27 mouse cellular contexts compared by ENCODE assay signal in genomic region chr5:99414293-99414692, GRCm38 (mm10).
A peak's percentile ranks its signal among the peaks of the same experiment; 100 is the strongest.
DNase-seq lines count a peak whose midpoint lies in the region; ATAC-seq and TF ChIP-seq lines count a peak whose summit lies in the region.
"Had no signal": no experiment of that assay in that cellular context is flagged by ENCODE, and none has a peak within 500 bp of the region (broad histone marks: within the 10 kb centered on the region; RNA-seq: fewer than 3 reads in every experiment).

No protein-coding gene starts in this region.

- TF ChIP-seq CTCF in CH12.LX (conservative IDR thresholded peaks at IDR 0.05 in 1 of 2, IDR thresholded peaks at IDR 0.05 in 1 of 2; ENCODE audit: low read depth in 2 of 2, low read length in 2 of 2), result no peak
- TF ChIP-seq CTCF in midbrain, postnatal 0 days (IDR thresholded peaks at IDR 0.05), result no peak

- TF ChIP-seq RAD21 in CH12.LX (IDR thresholded peaks at IDR 0.05; ENCODE audit: low read depth, low read length), result no peak

- H3K9ac ChIP-seq in CH12.LX (ENCODE audit: insufficient read depth, low read depth), result no peak overlapping the region
- H3K9ac ChIP-seq in hindbrain, embryonic 12.5 days, result no peak overlapping the region
- H3K9ac ChIP-seq in midbrain, postnatal 0 days (replicated peaks; ENCODE audit: low read length, poor library complexity, severe bottlenecking), result no peak overlapping the region
- H3K9ac ChIP-seq: embryonic facial prominence, embryonic 15.5 days; hindbrain, embryonic 13.5 days; kidney, embryonic 15.5 days had no signal

- DNase-seq in B cell, adult 2 months, result peak; percentile 74 to 82
- DNase-seq in CH12.LX (ENCODE audit: extremely low read depth), result peak; percentile 82
- DNase-seq in spleen, adult 18-20 months, result peak; percentile 31 to 41
- DNase-seq in frontal cortex, postnatal 36 days (ENCODE audit: low spot score in 2 of 2), result no peak
- DNase-seq in midbrain, postnatal 0 days (ENCODE audit: low spot score), result no peak
- DNase-seq: cerebellum, adult 11 months; cerebellum, postnatal 14 days; embryo, embryonic 11 days; gastrocnemius, postnatal 36 days; heart, postnatal 10 days; kidney, postnatal 4 days; layer of hippocampus, adult 9-11 months; lung, adult 18-20 months; midbrain, embryonic 14.5 days; retina, postnatal 1 day; right cerebral cortex, postnatal 4 days had no signal

- H3K4me3 ChIP-seq in CH12.LX (replicated peaks in 1 of 3; ENCODE audit: low read depth in 2 of 3, low read length in 2 of 3, poor library complexity in 1 of 3), result no peak overlapping the region
- H3K4me3 ChIP-seq in hindbrain, embryonic 12.5 days, result no peak overlapping the region
- no peak overlapping the region for H3K4me3 ChIP-seq in midbrain, postnatal 0 days (ENCODE audit: low read depth, low read length)
- H3K4me3 ChIP-seq: embryonic facial prominence, embryonic 15.5 days; hindbrain, embryonic 13.5 days; kidney, embryonic 15.5 days; left cerebral cortex, adult 2 months had no signal

- H3K27ac ChIP-seq in CH12.LX (ENCODE audit: insufficient read depth, low read depth), result no peak overlapping the region
- no peak overlapping the region for H3K27ac ChIP-seq in hindbrain, embryonic 12.5 days
- no peak overlapping the region for H3K27ac ChIP-seq in midbrain, postnatal 0 days (ENCODE audit: low read depth, low read length)
- H3K27ac ChIP-seq: embryonic facial prominence, embryonic 15.5 days; hindbrain, embryonic 13.5 days; kidney, embryonic 15.5 days; left cerebral cortex, adult 2 months had no signal

- in situ Hi-C loops in CH12.LX (cut with MboI; ENCODE audit: low pct_ligation_motif_present, low pct_unique_long_range_greater_than_20kb, low sequenced_read_pairs), result no loop called here

- peak; percentile 12 to 14; a peak in 1 of 4 replicates for ATAC-seq in hematopoietic stem cell, adult 5-6 weeks (replicated peaks in 1 of 2; ENCODE audit: insufficient read depth in 1 of 2, low FRiP score in 2 of 2, low TSS enrichment in 1 of 2, low read depth in 1 of 2, poor library complexity in 2 of 2, severe bottlenecking in 2 of 2)
- ATAC-seq in hindbrain, embryonic 12.5 days (ENCODE audit: low FRiP score), result no peak
- ATAC-seq in midbrain, postnatal 0 days (ENCODE audit: low FRiP score), result no peak
- ATAC-seq: forebrain, embryonic 16.5 days; inflammation-experienced regulatory T-cells, adult 6 months had no signal

- H3K79me2 ChIP-seq in CH12.LX (replicated peaks; ENCODE audit: control insufficient read depth, extremely low read depth, insufficient read depth, poor library complexity, severe bottlenecking), result no peaks in the 10 kb centered on the region

- H3K4me2 ChIP-seq in CH12.LX (ENCODE audit: insufficient read depth, low read depth, poor library complexity, severe bottlenecking), result peak overlapping the region; percentile 36; the same call in 1 of the 2 replicates
- H3K4me2 ChIP-seq in hindbrain, embryonic 12.5 days (replicated peaks), result no peak overlapping the region
- H3K4me2 ChIP-seq in midbrain, postnatal 0 days (ENCODE audit: low read depth, low read length, poor library complexity, severe bottlenecking), result no peak overlapping the region
- H3K4me2 ChIP-seq: embryonic facial prominence, embryonic 15.5 days; heart, embryonic 11.5 days; hindbrain, embryonic 13.5 days; kidney, embryonic 15.5 days; liver, embryonic 11.5 days had no signal

- no peak for TF ChIP-seq POLR2A in CH12.LX (IDR thresholded peaks at IDR 0.05; ENCODE audit: low read depth, low read length)

- peaks cover 0 to 38% of the 10 kb centered on the region in 2 experiments; a peak in 2 of 4 replicates for H3K4me1 ChIP-seq in CH12.LX (ENCODE audit: control insufficient read depth in 1 of 2, insufficient read depth in 2 of 2)
- H3K4me1 ChIP-seq in hindbrain, embryonic 12.5 days, result no peaks in the 10 kb centered on the region
- no peaks in the 10 kb centered on the region for H3K4me1 ChIP-seq in midbrain, postnatal 0 days (ENCODE audit: insufficient read depth, low read length)
- H3K4me1 ChIP-seq: hindbrain, embryonic 13.5 days; kidney, embryonic 15.5 days had no signal

- peaks cover 2% of the 10 kb centered on the region for H3K27me3 ChIP-seq in CH12.LX (replicated peaks)
- H3K27me3 ChIP-seq in hindbrain, embryonic 12.5 days, result peaks cover 4% of the 10 kb centered on the region; the same call in 1 of the 2 replicates
- H3K27me3 ChIP-seq in midbrain, postnatal 0 days (ENCODE audit: insufficient read depth, low read length), result no peaks in the 10 kb centered on the region
- H3K27me3 ChIP-seq: embryonic facial prominence, embryonic 15.5 days; kidney, embryonic 15.5 days had no signal

- 91% methylated on average over 6 of the region's 6 CpGs for WGBS in hindbrain, embryonic 12.5 days
- 87% methylated on average over 6 of the region's 6 CpGs for WGBS in midbrain, postnatal 0 days

- H3K36me3 ChIP-seq in CH12.LX (replicated peaks in 1 of 2; ENCODE audit: control insufficient read depth in 1 of 2, insufficient read depth in 1 of 2, low read length in 1 of 2), result no peaks in the 10 kb centered on the region
- H3K36me3 ChIP-seq in hindbrain, embryonic 12.5 days, result no peaks in the 10 kb centered on the region
- H3K36me3 ChIP-seq in midbrain, postnatal 0 days (ENCODE audit: insufficient read depth, low read length), result no peaks in the 10 kb centered on the region
- H3K36me3 ChIP-seq: embryonic facial prominence, embryonic 15.5 days; G1E; hindbrain, embryonic 13.5 days; kidney, embryonic 15.5 days had no signal

- H3K9me3 ChIP-seq in CH12.LX (replicated peaks; ENCODE audit: low read length), result no peaks in the 10 kb centered on the region
- H3K9me3 ChIP-seq in hindbrain, embryonic 12.5 days (replicated peaks), result no peaks in the 10 kb centered on the region
- no peaks in the 10 kb centered on the region for H3K9me3 ChIP-seq in midbrain, postnatal 0 days (ENCODE audit: low read length)
- H3K9me3 ChIP-seq: embryonic facial prominence, embryonic 15.5 days; hindbrain, embryonic 13.5 days; kidney, embryonic 15.5 days had no signal

- dilution Hi-C loops in CH12.LX (cut with MboI; ENCODE audit: extremely low pct_ligation_motif_present, extremely low pct_unique_long_range_greater_than_20kb, low sequenced_read_pairs), result no loop called here

- TF ChIP-seq EP300 in CH12.LX (IDR thresholded peaks at IDR 0.05; ENCODE audit: low read length), result peak; percentile 77

TF ChIP-seq in CH12.LX, 34 proteins besides CTCF, POLR2A, EP300 and RAD21:
- no peak for TF ChIP-seq USF1 (IDR thresholded peaks at IDR 0.05; ENCODE audit: low read depth, low read length)
- no peak for TF ChIP-seq ZMIZ1 (IDR thresholded peaks at IDR 0.05; ENCODE audit: low read depth, low read length)
- TF ChIP-seq USF2 (conservative IDR thresholded peaks at IDR 0.05; ENCODE audit: low read depth, low read length), result no peak
- no peak for TF ChIP-seq UBTF (IDR thresholded peaks at IDR 0.05; ENCODE audit: low read depth, low read length)
- no peak for TF ChIP-seq MEF2A (IDR thresholded peaks at IDR 0.05; ENCODE audit: borderline replicate concordance, low read depth, low read length)
- TF ChIP-seq ETS1 (conservative IDR thresholded peaks at IDR 0.05; ENCODE audit: low read depth, low read length), result 0 out of 2 replicates have a peak, but pooled peaks have one; percentile 12
- 0 out of 2 replicates have a peak, but pooled peaks have one; percentile 44 for TF ChIP-seq IRF4 (IDR thresholded peaks at IDR 0.05; ENCODE audit: low read depth, low read length)
- no peak for TF ChIP-seq MXI1 (IDR thresholded peaks at IDR 0.05; ENCODE audit: low read depth, low read length)
- no peak for TF ChIP-seq GABPA (IDR thresholded peaks at IDR 0.05; ENCODE audit: insufficient replicate concordance, low read depth, low read length)
- no peak for TF ChIP-seq HCFC1 (IDR thresholded peaks at IDR 0.05; ENCODE audit: low read depth, low read length)
- TF ChIP-seq RCOR1 (conservative IDR thresholded peaks at IDR 0.05; ENCODE audit: low read depth, low read length), result no peak
- TF ChIP-seq CHD2 (IDR thresholded peaks at IDR 0.05; ENCODE audit: low read length), result no peak
- TF ChIP-seq ELF1 (IDR thresholded peaks at IDR 0.05; ENCODE audit: low read depth, low read length), result no peak
- TF ChIP-seq CHD1 (IDR thresholded peaks at IDR 0.05; ENCODE audit: low read depth, low read length), result no peak
- TF ChIP-seq ZC3H11A (IDR thresholded peaks at IDR 0.05; ENCODE audit: low read depth, low read length), result no peak
- no peak for TF ChIP-seq ZNF384 (IDR thresholded peaks at IDR 0.05; ENCODE audit: low read depth, low read length)
- no peak for TF ChIP-seq PAX5 (IDR thresholded peaks at IDR 0.05; ENCODE audit: low read length)

Comparison
In these comparisons a context has a peak if more than half of its experiments do, and no peak if none do; other contexts are left out.
1. DNase-seq: peak in B cell, adult 2 months (2 of 2), CH12.LX (single experiment) and spleen, adult 18-20 months (2 of 2); none in frontal cortex, postnatal 36 days (0 of 2) and midbrain, postnatal 0 days (single experiment).
2. ATAC-seq: peak in hematopoietic stem cell, adult 5-6 weeks (2 of 2); none in hindbrain, embryonic 12.5 days (single experiment) and midbrain, postnatal 0 days (single experiment).